Mouse (Mus musculus) leukemia stem cell, adult 10-12 weeks (primary cell): ENCODE results near the gene Imp3. TPM values are rescaled to one million over a fixed set of nuclear protein-coding genes. Genes with fewer than 3 reads are reported as not detected.

ENCODE experiments used
- polyA plus RNA-seq: library from polyadenylated mRNA; stranded (reverse); fragments of >175 nt; gene quantifications from 2 replicates; pipeline ENCODE4 v1.2.3, GENCODE M21; 2012; ENCODE audit warnings: low replicate concordance

Imp3 gene
- 117 and 137 TPM in 2 replicates for polyA plus RNA-seq

GRCm38 (mm10) chr9:56937223-56938160 lies at the start of gene Imp3:
Gene Imp3, plus strand, starts transcription at chr9:56937475.

GRCm38 (mm10) chr9:56928041-56928811 lies 9.0 kb upstream of the Imp3 start, which contains the start of gene Snx33:
Gene Snx33, minus strand, starts transcription at chr9:56928371.

GRCm38 (mm10) chr9:56950414-56951400 lies 13.4 kb downstream of the Imp3 start, which contains the start of gene Snupn:
Gene Snupn, plus strand, starts transcription at chr9:56950878.

Other genes starting within 250 kb of the Imp3 start
- gene Lingo1, start 141.0 kb upstream of the Imp3 start, polyA plus RNA-seq = 0.19 and 0.73 TPM in 2 replicates
- not detected in 2 replicates for gene Odf3l1, start 72.8 kb upstream of the Imp3 start, polyA plus RNA-seq
- gene Cspg4, start 72.4 kb upstream of the Imp3 start, polyA plus RNA-seq = 0.05 TPM in 1 of 2 replicates, not detected in the other
- gene Snx33, start 9.1 kb upstream of the Imp3 start, polyA plus RNA-seq = 4.0 and 5.2 TPM in 2 replicates
- 0.42 and 0.92 TPM in 2 replicates for gene Snupn, start 13.4 kb downstream of the Imp3 start, polyA plus RNA-seq
- gene Ptpn9, start 57.4 kb downstream of the Imp3 start, polyA plus RNA-seq = 23.1 and 47.6 TPM in 2 replicates
- 12.4 and 39.8 TPM in 2 replicates for gene Sin3a, start 134.6 kb downstream of the Imp3 start, polyA plus RNA-seq
- 77.0 and 97.7 TPM in 2 replicates for gene Man2c1, start 193.2 kb downstream of the Imp3 start, polyA plus RNA-seq
- 12.9 and 14.3 TPM in 2 replicates for gene Neil1, start 210.8 kb downstream of the Imp3 start, polyA plus RNA-seq
- gene Commd4, start 220.9 kb downstream of the Imp3 start, polyA plus RNA-seq = 41.2 and 61.1 TPM in 2 replicates